Mouse (Mus musculus): ENCODE results near the gene Mn1.

- no peak for TF ChIP-seq CTCF (IDR thresholded peaks at IDR 0.05; ENCODE audit: control insufficient read depth, insufficient read depth, low read length)
- no peak for TF ChIP-seq POLR2A (IDR thresholded peaks at IDR 0.05; ENCODE audit: borderline replicate concordance, control insufficient read depth, low read depth, low read length)
Observed at GRCm38 (mm10) chr5:111367937-111368517, 49.1 kb upstream of the Mn1 start.

Measured in bone marrow, adult 2 months (tissue).